Mouse (Mus musculus) heart, embryonic 15.5 days (tissue): Measurements from ENCODE around the gene Aqp3. TPM values are rescaled to one million over a fixed set of nuclear protein-coding genes. Genes with fewer than 3 reads are reported as not detected.

Experiments used
- ATAC-seq: fragments of 200-750 bp; cut with Nextera tagmentation; replicated peaks from 2 replicates; pipeline ENCODE4 v1.8.0; 2017; ENCODE audit warnings: low read depth, moderate TSS enrichment; ENCODE audit not compliant: insufficient number of reproducible peaks, insufficient read depth, low FRiP score
- H3K27ac ChIP-seq: fragments of 300-500 bp; sonication (generic); 2 replicates; pipeline ENCODE4 v1.5.1; 2015; ENCODE audit warnings: mild to moderate bottlenecking, inconsistent platforms
- H3K27me3 ChIP-seq: fragments of 300-500 bp; sonication (generic); 2 replicates; pipeline ENCODE4 v1.6.1; 2015; ENCODE audit warnings: inconsistent platforms
- H3K36me3 ChIP-seq: fragments of 300-500 bp; sonication (generic); 2 replicates; pipeline ENCODE4 v1.6.1; 2015; ENCODE audit warnings: mild to moderate bottlenecking, inconsistent platforms
- H3K4me1 ChIP-seq: fragments of 300-500 bp; sonication (generic); replicated peaks from 2 replicates; pipeline ENCODE4 v1.6.1; 2015; ENCODE audit warnings: inconsistent platforms
- H3K4me2 ChIP-seq: fragments of 300-500 bp; sonication (generic); 2 replicates; pipeline ENCODE4 v1.6.1; 2015; ENCODE audit warnings: inconsistent platforms, mild to moderate bottlenecking, moderate library complexity
- H3K4me3 ChIP-seq: fragments of 300-500 bp; sonication (generic); 2 replicates; pipeline ENCODE4 v1.5.1; 2015; ENCODE audit warnings: mild to moderate bottlenecking, inconsistent platforms
- H3K9ac ChIP-seq: fragments of 300-500 bp; sonication (generic); 2 replicates; pipeline ENCODE4 v1.6.1; 2015; ENCODE audit warnings: mild to moderate bottlenecking, inconsistent platforms
- H3K9me3 ChIP-seq: fragments of 300-500 bp; sonication (generic); replicated peaks from 2 replicates; pipeline ENCODE4 v1.6.1; 2016; ENCODE audit warnings: inconsistent platforms
- WGBS: fragments of 180-500 bp; shearing (Covaris S2); methylation state at CpG from one replicate; pipeline ENCODE4 v1.1.7; 2015; ENCODE audit warnings: mixed read lengths; 5-methylcytosine and 5-hydroxymethylcytosine counted together
- polyA plus RNA-seq: library from polyadenylated mRNA; unstranded; fragments of >200 nt; fragmentation: Nextera tagmentation; extraction: Ambion mirVana; gene quantifications from 2 replicates; pipeline ENCODE4 v1.2.1, GENCODE M21; 2015

The Aqp3 gene
- 0.49 and 3.1 TPM in 2 replicates for polyA plus RNA-seq

DNA sequence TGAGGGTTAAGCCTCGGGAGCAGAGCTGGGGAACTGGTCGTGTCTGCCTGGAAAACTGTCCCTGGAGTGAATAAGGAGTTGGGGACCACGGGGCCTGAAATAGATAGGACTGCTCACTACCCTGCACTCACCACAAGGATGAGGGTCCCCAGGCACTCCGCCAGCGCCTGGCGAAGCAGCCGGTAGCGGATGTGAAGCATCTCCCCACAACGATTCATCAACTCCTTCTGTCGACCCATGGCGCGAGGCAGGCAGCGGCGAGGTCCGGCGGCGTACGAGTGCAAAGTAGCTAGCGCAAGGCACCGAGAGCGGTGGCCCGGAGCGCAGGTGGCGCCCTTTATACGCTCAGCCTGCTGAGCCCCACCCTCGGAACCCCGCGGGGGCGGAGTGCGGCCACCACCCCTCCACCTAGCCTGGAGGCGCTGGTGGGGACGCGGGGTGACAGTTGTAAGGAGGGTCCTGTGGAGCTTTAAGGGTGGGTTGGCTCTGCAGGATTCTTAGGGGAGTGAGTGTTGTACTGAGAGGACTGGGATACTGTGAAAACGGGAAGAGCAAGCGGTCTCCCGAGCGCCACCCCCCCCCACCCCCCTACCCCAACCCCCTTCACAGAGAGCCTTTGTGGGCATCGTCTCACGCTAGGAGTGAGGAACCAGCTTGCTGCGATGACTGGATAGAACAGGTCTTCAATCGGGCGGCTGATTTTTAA lies at the start of gene Aqp3:
Aqp3 (minus strand) TSS at position 313 of the 706 bp plus-strand sequence.
- H3K9me3 ChIP-seq = no peaks in the 10 kb centered on the region
- 0 out of 2 replicates have a peak, but pooled peaks have one; percentile 29 for ATAC-seq
- 1% methylated on average over 42 of the region's 42 CpGs for WGBS

GRCm38 (mm10) chr4:41142601-41143000 lies 44.6 kb upstream of the Aqp3 start:
- no peak overlapping the region for H3K27ac ChIP-seq
- H3K4me3 ChIP-seq = no peak overlapping the region
- no peak overlapping the region for H3K9ac ChIP-seq
- ATAC-seq = no peak
- WGBS = 84% methylated on average over 2 of the region's 2 CpGs
- H3K4me2 ChIP-seq = no peak overlapping the region
- H3K27me3 ChIP-seq = no peaks in the 10 kb centered on the region
- H3K36me3 ChIP-seq = peaks cover 10% of the 10 kb centered on the region
- peaks cover 15% of the 10 kb centered on the region for H3K4me1 ChIP-seq
- no peaks in the 10 kb centered on the region for H3K9me3 ChIP-seq

More for the DNA sequence above, at the start of gene Aqp3:
- Histone ChIP-seq H3K36me3 (no peaks in the 10 kb centered on the region), H3K27me3 (peaks cover 20% of the 10 kb centered on the region), H3K9ac (peak within 1 kb of the TSS; percentile 45), H3K4me3 (peak within 1 kb of the TSS; percentile 50), H3K27ac (no peak within 1 kb of the TSS), H3K4me2 (peak within 1 kb of the TSS; percentile 90), H3K4me1 (peaks cover 41% of the 10 kb centered on the region)

- H3K36me3 ChIP-seq = peaks cover 10% of the 10 kb centered on the region
- H3K4me2 ChIP-seq = no peak overlapping the region
- H3K4me3 ChIP-seq = no peak overlapping the region
- ATAC-seq = no peak
- H3K9ac ChIP-seq = no peak overlapping the region
- peaks cover 19% of the 10 kb centered on the region for H3K4me1 ChIP-seq
- H3K27me3 ChIP-seq = no peaks in the 10 kb centered on the region
- no peaks in the 10 kb centered on the region for H3K9me3 ChIP-seq
- 79% methylated on average over 6 of the region's 6 CpGs for WGBS
- no peak overlapping the region for H3K27ac ChIP-seq
These were observed 42.3 kb upstream of the Aqp3 start for GRCm38 (mm10) chr4:41140174-41140875.

DNA sequence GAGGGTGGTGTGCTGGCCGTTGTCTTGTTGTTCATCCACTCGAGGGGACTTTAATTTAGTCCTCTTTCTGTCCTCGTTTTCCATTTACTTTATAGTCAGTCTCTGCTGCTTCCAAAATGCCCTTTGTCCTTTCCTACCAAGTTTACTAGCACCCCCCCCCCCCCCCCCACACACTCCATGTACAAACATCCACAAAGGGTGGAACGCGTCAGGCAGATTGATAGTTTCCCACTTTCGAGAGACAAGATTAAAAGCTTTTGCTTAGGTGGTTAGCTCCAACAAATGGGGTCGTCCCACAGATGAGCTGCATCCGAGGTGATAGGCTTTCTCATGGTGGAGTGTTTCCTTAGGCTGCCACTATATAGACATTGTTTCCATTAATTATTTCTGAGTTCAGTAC lies 38.8 kb upstream of the Aqp3 start:
- Histone ChIP-seq H3K27me3 (no peaks in the 10 kb centered on the region), H3K4me2 (peak overlapping the region; percentile 79), H3K4me3 (peak overlapping the region; percentile 97), H3K4me1 (peaks cover 19% of the 10 kb centered on the region), H3K9me3 (no peaks in the 10 kb centered on the region), H3K27ac (peak overlapping the region; percentile 99), H3K9ac (peak overlapping the region; percentile 99), H3K36me3 (peaks cover 6% of the 10 kb centered on the region)
- ATAC-seq = no peak
- WGBS = 0% methylated on average over 8 of the region's 8 CpGs

GRCm38 (mm10) chr4:41136454-41136805 lies 38.4 kb upstream of the Aqp3 start:
- H3K4me1 ChIP-seq = peaks cover 19% of the 10 kb centered on the region
- peak overlapping the region; percentile 99 for H3K9ac ChIP-seq
- peak overlapping the region; percentile 97 for H3K4me3 ChIP-seq
- H3K27me3 ChIP-seq = no peaks in the 10 kb centered on the region
- no peaks in the 10 kb centered on the region for H3K9me3 ChIP-seq
- 0% methylated on average over 4 of the region's 4 CpGs for WGBS
- peak overlapping the region; percentile 99 for H3K27ac ChIP-seq
- peak overlapping the region; percentile 79 for H3K4me2 ChIP-seq
- peak; percentile 7; the same call in 1 of the 2 replicates for ATAC-seq
- H3K36me3 ChIP-seq = peaks cover 6% of the 10 kb centered on the region

DNA sequence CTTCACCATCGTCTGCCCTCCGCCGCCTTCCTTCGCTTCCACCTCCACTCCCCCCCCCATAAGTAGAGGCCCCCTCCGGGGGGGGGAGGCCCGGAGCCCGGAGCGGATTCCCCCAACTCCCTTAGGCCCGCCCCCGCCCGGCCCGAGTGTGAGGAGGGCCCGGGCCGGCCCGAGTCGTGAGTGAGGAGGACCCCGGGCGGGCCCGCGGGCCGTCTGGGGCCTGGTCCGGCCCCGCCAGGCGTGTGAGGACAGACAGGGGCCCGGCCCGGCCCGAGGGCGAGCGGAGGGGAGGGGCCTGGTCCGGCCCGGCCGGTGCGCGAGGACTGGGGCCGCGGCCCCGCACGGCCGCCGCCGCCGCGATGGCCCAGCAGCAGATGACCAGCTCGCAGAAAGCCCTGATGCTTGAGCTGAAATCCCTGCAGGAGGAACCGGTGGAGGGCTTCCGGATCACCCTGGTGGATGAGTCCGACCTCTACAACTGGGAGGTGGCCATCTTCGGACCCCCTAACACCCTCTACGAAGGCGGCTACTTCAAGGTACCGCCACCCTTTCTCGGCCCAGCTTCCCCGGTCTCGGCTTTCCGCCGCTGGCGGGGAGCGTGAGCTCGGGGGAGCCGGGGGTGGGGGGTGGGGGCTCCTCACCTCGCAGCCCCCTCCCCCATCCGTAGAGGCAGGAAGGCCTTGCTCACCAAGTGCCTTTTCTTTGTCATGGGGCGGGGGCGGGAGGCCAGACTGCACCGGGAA lies 37.9 kb upstream of the Aqp3 start, which contains the start of gene Ube2r2:
Ube2r2 (plus strand) TSS at position 33 of the 743 bp plus-strand sequence.
- H3K4me3 ChIP-seq = peak within 1 kb of the TSS; percentile 97
- H3K27ac ChIP-seq = peak within 1 kb of the TSS; percentile 99
- H3K27me3 ChIP-seq = no peaks in the 10 kb centered on the region
- peak; percentile 75 for ATAC-seq
- H3K4me2 ChIP-seq = peak within 1 kb of the TSS; percentile 79
- H3K9me3 ChIP-seq = no peaks in the 10 kb centered on the region
- H3K36me3 ChIP-seq = 0 out of 2 replicates have a peak, but pooled peaks cover 3% of the 10 kb centered on the region
- H3K9ac ChIP-seq = peak within 1 kb of the TSS; percentile 99
- WGBS = under 1% methylated on average over 48 of the region's 65 CpGs
- peaks cover 19% of the 10 kb centered on the region for H3K4me1 ChIP-seq

DNA sequence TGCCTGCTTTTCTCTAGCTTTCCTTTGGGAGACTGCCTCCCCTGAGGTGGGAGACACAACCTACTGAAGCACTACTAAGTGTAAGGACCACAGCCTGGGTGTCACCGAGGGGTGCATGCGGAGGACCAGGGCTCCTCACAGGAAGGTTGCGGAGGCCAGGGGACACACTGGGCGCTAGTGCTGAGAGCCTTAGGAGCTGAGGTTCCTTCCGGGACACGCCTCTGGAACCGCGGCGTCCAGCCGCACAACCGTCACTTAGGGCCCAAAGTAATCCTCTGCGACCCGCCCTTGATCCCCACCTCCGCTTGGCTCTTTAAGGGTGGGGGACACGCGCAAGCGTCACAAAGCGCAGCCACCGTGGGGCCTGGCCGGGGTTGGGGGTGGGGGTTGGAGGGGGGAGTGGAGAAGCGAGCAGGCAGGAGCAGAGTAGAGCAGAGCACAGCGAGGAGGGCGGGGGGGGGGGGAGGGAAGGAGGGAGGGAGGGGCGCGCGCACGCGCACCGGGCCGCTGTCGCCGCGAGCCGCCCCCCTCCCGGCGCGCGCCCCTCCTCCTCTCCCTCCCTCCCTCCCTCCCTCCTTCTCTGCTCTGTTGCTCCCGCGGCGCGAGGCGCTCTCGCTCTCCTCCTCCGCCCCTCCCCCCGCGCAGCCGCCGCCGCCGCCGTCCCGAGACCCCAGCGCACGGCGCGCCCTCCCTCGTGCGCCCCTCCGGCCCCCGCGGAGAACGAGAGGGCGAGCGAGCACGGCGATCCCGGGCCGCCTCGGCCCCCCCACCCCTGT lies 37.1 kb upstream of the Aqp3 start:
- H3K9me3 ChIP-seq = no peaks in the 10 kb centered on the region
- H3K4me3 ChIP-seq = peak overlapping the region; percentile 97
- H3K4me2 ChIP-seq = peak overlapping the region; percentile 79
- peak overlapping the region; percentile 99 for H3K27ac ChIP-seq
- peak overlapping the region; percentile 99 for H3K9ac ChIP-seq
- 0 out of 2 replicates have a peak, but pooled peaks cover 3% of the 10 kb centered on the region for H3K36me3 ChIP-seq
- H3K27me3 ChIP-seq = no peaks in the 10 kb centered on the region
- H3K4me1 ChIP-seq = peaks cover 14% of the 10 kb centered on the region
- ATAC-seq = peak; percentile 92
- under 1% methylated on average over 27 of the region's 70 CpGs for WGBS

DNA sequence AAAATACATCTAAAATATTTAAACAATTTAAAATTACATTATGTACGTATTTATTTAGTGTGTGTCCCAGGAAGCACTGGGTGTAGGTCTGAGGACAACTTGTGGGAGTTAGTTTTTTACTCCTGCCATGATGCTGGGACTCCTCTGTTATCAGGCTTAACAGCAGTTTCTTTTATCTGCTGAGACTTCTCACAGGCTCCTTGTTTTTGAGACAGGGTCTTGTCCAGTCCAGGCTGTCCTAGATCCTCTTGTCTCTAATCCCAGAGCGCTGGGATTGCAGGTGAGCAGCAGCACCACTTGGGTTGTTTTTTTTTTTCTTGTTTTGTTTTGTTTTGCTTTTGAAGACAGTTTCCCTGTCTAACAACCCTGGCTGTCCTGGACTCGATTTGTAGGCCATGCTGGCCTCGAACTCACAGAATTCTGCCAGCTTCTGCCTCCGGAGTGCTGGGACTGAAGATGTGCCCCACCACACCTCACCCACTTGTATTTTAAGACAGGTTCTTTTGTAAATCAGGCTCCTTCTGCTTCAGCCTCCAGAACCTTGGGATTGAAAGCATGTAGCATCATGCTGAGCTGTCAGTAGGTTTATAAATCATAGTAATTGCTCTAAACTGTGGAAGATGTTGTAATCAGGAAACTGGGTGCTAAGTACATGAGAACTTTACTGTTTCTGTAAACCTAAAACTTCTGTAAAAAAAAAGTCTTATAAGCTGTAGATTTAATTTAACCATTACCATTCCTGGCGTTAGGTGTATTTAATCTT lies 35.7 kb upstream of the Aqp3 start:
- H3K27ac ChIP-seq = 0 out of 2 replicates have a peak overlapping the region, but pooled peaks have one; percentile 99

GRCm38 (mm10) chr4:41132471-41132870 lies 34.5 kb upstream of the Aqp3 start:
- no peak overlapping the region for H3K27ac ChIP-seq
- 73% methylated on average over 6 of the region's 6 CpGs for WGBS
- ATAC-seq = no peak
- H3K9ac ChIP-seq = no peak overlapping the region
- no peaks in the 10 kb centered on the region for H3K27me3 ChIP-seq
- no peaks in the 10 kb centered on the region for H3K9me3 ChIP-seq
- no peak overlapping the region for H3K4me3 ChIP-seq
- no peaks in the 10 kb centered on the region for H3K36me3 ChIP-seq
- H3K4me1 ChIP-seq = peaks cover 11% of the 10 kb centered on the region
- H3K4me2 ChIP-seq = no peak overlapping the region

More for the DNA sequence above, 35.7 kb upstream of the Aqp3 start:
- no peak overlapping the region for H3K4me3 ChIP-seq
- peaks cover 11% of the 10 kb centered on the region for H3K4me1 ChIP-seq
- no peak overlapping the region for H3K4me2 ChIP-seq
- WGBS = 79% methylated on average over 6 of the region's 6 CpGs
- H3K36me3 ChIP-seq = no peaks in the 10 kb centered on the region
- H3K9ac ChIP-seq = no peak overlapping the region
- no peaks in the 10 kb centered on the region for H3K9me3 ChIP-seq
- ATAC-seq = no peak
- no peaks in the 10 kb centered on the region for H3K27me3 ChIP-seq

DNA sequence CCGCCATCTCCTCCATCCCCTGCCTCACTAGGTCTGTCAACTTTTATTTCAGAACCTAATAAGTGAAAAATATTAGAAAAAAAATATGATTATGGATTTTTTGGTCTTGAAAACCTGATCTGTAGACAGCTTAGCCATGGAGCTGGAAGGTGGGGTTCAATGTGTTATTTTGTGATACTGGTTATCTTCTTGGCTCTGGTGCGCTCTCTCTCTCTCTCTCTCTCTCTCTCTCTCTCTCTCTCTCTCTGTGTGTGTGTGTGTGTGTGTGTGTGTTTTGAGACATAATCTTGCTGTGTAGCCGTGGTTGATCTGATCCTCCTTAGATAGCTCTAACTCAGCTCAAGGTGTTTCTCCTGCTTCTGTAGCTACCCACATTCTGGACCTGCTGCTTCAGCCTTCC lies 31.9 kb upstream of the Aqp3 start:
- H3K9ac ChIP-seq = no peak overlapping the region
- no peaks in the 10 kb centered on the region for H3K9me3 ChIP-seq
- H3K4me2 ChIP-seq = no peak overlapping the region
- no peak overlapping the region for H3K27ac ChIP-seq
- H3K4me3 ChIP-seq = no peak overlapping the region
- ATAC-seq = no peak
- no peaks in the 10 kb centered on the region for H3K27me3 ChIP-seq
- no peaks in the 10 kb centered on the region for H3K36me3 ChIP-seq
- 75% methylated on average over 3 of the region's 3 CpGs for WGBS
- H3K4me1 ChIP-seq = peaks cover 6% of the 10 kb centered on the region
